Mouse (Mus musculus) embryonic facial prominence, embryonic 11.5 days (tissue): Measurements from ENCODE around the gene Ick. TPM values are rescaled to one million over a fixed set of nuclear protein-coding genes. Genes with fewer than 3 reads are reported as not detected.
A peak's percentile ranks its signal among the peaks of the same experiment; 100 is the strongest.
"Not testable (repeated sequence)": the region's sequence is repeated elsewhere in the genome, so short reads cannot be mapped to it uniquely, and the experiment has no call there.

Source experiments
- ATAC-seq: fragments of 200-750 bp; cut with Nextera tagmentation; replicated peaks from 2 replicates; pipeline ENCODE4 v1.8.0; 2017; ENCODE audit warnings: low read depth; ENCODE audit not compliant: insufficient number of reproducible peaks, low FRiP score, low TSS enrichment
- DNase-seq: peaks from one replicate; pipeline ENCODE4 v3.0.0-alpha.2; 2015; ENCODE audit warnings: low spot score
- H3K27ac ChIP-seq: fragments of 300-500 bp; sonication (generic); replicated peaks from 2 replicates; pipeline ENCODE4 v1.5.1; 2014; ENCODE audit warnings: mild to moderate bottlenecking, low read depth, low read length, control low read depth
- H3K27me3 ChIP-seq: fragments of 300-500 bp; sonication (generic); 2 replicates; pipeline ENCODE4 v1.6.1; 2014; ENCODE audit warnings: mild to moderate bottlenecking, low read length, moderate library complexity, mixed read lengths; ENCODE audit not compliant: control insufficient read depth, insufficient read depth
- H3K36me3 ChIP-seq: fragments of 300-500 bp; sonication (generic); replicated peaks from 2 replicates; pipeline ENCODE4 v1.6.1; 2014; ENCODE audit warnings: low read depth, mild to moderate bottlenecking, low read length, moderate library complexity, mixed read lengths; ENCODE audit not compliant: control insufficient read depth, insufficient read depth
- H3K4me1 ChIP-seq: fragments of 300-500 bp; sonication (generic); 2 replicates; pipeline ENCODE4 v1.6.1; 2014; ENCODE audit warnings: low read length, mixed read lengths; ENCODE audit not compliant: control insufficient read depth, insufficient read depth
- H3K4me2 ChIP-seq: fragments of 300-500 bp; sonication (generic); 2 replicates; pipeline ENCODE4 v1.6.1; 2014; ENCODE audit warnings: low read depth, mild to moderate bottlenecking, control low read depth, low read length, moderate library complexity
- H3K4me3 ChIP-seq: fragments of 300-500 bp; sonication (generic); 2 replicates; pipeline ENCODE4 v1.5.1; 2014; ENCODE audit warnings: low read depth, low read length, control low read depth
- H3K9ac ChIP-seq: fragments of 300-500 bp; sonication (generic); replicated peaks from 2 replicates; pipeline ENCODE4 v1.6.1; 2014; ENCODE audit warnings: mild to moderate bottlenecking, control low read depth, low read length
- H3K9me3 ChIP-seq: fragments of 300-500 bp; sonication (generic); replicated peaks from 2 replicates; pipeline ENCODE4 v1.6.1; 2016; ENCODE audit warnings: mild to moderate bottlenecking, low read length, inconsistent platforms, mixed read lengths; ENCODE audit not compliant: control insufficient read depth
- WGBS: fragments of 180-500 bp; shearing (Covaris S2); extraction: QIAGEN DNeasy Blood & Tissue Kit; methylation state at CpG from one replicate; pipeline ENCODE4 v1.1.7; 2014; 5-methylcytosine and 5-hydroxymethylcytosine counted together
- polyA plus RNA-seq: library from polyadenylated mRNA; unstranded; fragments of >200 nt; fragmentation: Nextera tagmentation; extraction: Ambion mirVana; gene quantifications from 2 replicates; pipeline ENCODE4 v1.2.1, GENCODE M21; 2014

Ick gene
- polyA plus RNA-seq, 1 experiment from 2014 or later, result 33.4 TPM

DNA sequence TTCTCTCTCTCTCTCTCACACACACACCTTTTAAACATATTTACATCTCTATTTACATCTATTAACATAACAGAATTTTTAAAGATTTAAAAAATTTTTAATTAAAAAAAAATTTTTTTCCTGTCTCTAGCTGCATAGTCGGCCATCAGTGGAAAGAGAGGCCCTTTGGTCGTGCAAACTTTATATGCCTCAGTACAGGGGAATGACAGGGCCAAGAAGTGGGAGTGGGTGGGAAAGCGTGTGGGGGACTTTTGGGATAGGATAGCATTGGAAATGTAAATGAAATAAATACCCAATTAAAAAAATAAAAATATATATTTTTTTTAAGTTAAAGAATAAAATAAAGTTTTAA lies 65.9 kb downstream of the Ick start:
- H3K36me3 ChIP-seq, H3K4me2 ChIP-seq, H3K27me3 ChIP-seq, H3K4me1 ChIP-seq, H3K9me3 ChIP-seq, H3K27ac ChIP-seq, ATAC-seq, H3K9ac ChIP-seq, DNase-seq, H3K4me3 ChIP-seq: not testable (repeated sequence)
- WGBS, result 44% methylated on average over 3 of the region's 3 CpGs

GRCm38 (mm10) chr9:78175277-78176200 lies 66.5 kb downstream of the Ick start:
- Histone ChIP-seq H3K4me2 (peak overlapping the region; percentile 61), H3K9ac (peak overlapping the region; percentile 89), H3K9me3 (no peaks in the 10 kb centered on the region), H3K4me3 (peak overlapping the region; percentile 63), H3K36me3 (no peaks in the 10 kb centered on the region), H3K27me3 (no peaks in the 10 kb centered on the region), H3K4me1 (no peaks in the 10 kb centered on the region), H3K27ac (peak overlapping the region; percentile 93)
- WGBS, result under 1% methylated on average over 46 of the region's 58 CpGs
- ATAC-seq, result peak; percentile 98
- peak; percentile 98 for DNase-seq

DNA sequence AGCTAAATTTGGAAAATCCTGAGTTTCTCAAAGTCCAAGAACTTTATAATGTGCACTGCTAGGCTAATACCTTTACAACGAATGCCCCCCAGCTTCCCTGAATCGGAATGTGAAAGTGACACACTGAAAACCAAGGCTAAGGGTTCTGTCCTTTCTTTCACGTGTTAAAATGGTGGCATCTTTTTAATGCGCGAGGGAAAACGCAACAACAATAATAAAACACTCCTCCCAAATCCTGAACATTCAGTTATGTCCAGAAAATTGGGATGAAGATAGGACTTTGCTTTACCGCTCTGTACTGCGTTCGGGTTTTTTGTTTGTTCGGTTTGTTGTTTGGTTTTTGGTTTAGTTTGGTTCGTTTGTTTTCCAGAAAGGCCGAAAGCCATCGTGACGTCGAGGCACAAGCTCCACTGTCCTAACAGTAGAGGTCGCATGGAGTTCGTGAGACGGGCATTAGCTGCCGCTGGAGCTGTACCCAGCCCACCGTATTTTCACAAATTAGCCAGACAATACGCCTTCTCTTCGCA lies 67.3 kb downstream of the Ick start:
- ATAC-seq (peak; percentile 62), DNase-seq (peak; percentile 86)
- H3K27ac ChIP-seq, result peak overlapping the region; percentile 93
- 1% methylated on average over 22 of the region's 22 CpGs for WGBS
- H3K4me2 ChIP-seq, result peak overlapping the region; percentile 61
- H3K36me3 ChIP-seq, result no peaks in the 10 kb centered on the region
- no peaks in the 10 kb centered on the region for H3K4me1 ChIP-seq
- no peaks in the 10 kb centered on the region for H3K27me3 ChIP-seq
- peak overlapping the region; percentile 63 for H3K4me3 ChIP-seq
- no peaks in the 10 kb centered on the region for H3K9me3 ChIP-seq
- H3K9ac ChIP-seq, result peak overlapping the region; percentile 89

DNA sequence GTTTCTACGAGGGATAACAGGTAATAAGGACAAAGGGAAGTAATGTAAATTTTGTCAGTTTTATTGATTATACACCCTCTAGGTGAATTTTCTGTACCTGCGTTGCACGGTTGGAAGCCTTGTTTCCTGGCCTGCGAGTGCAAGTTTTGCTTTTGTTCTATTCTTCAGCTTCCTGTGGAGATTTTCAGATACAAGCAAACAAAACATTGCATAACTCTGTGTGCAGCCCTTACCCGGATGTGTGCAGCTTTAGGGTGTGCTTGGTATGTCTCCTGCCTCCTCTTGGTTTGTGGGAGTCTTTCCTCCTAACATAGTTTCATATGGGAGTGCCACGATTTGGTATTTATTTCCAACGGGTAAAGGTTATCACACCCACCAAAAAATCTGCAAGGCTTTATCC lies 67.8 kb downstream of the Ick start:
- peak overlapping the region; percentile 89 for H3K9ac ChIP-seq

DNA sequence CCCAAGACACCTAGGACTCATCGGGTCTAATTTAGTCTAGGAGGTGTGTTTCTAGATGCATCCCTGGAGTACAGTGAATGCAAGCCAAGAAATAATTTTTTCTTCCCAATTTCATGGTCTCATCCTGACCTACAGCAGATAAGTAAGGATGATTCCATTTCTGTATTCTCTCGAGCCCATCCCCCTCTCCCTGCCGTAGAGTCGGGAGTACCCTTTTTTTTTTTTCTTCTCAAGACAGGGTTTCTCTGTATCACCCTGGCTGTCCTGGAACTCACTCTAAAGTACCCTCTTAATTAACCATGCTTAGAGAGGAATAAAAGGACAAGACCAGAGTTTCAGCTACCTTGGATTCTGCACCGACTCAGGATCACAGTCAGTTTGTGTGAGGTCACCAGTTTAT lies 69.2 kb downstream of the Ick start:
- Histone ChIP-seq H3K4me1 (no peaks in the 10 kb centered on the region), H3K4me2 (no peak overlapping the region), H3K27ac (no peak overlapping the region), H3K27me3 (no peaks in the 10 kb centered on the region), H3K4me3 (no peak overlapping the region), H3K9ac (no peak overlapping the region), H3K9me3 (no peaks in the 10 kb centered on the region), H3K36me3 (no peaks in the 10 kb centered on the region)
- ATAC-seq, result no peak
- 74% methylated on average over 5 of the region's 5 CpGs for WGBS
- no peak for DNase-seq

More for the DNA sequence above, 67.8 kb downstream of the Ick start:
- Histone ChIP-seq H3K4me1 (no peaks in the 10 kb centered on the region), H3K27me3 (no peaks in the 10 kb centered on the region), H3K9me3 (no peaks in the 10 kb centered on the region), H3K4me2 (peak overlapping the region; percentile 61), H3K4me3 (peak overlapping the region; percentile 63), H3K27ac (0 out of 2 replicates have a peak overlapping the region, but pooled peaks have one; percentile 93), H3K36me3 (no peaks in the 10 kb centered on the region)
- no peak for ATAC-seq
- peak; percentile 18 for DNase-seq
- WGBS, result 50% methylated on average over 7 of the region's 7 CpGs

DNA sequence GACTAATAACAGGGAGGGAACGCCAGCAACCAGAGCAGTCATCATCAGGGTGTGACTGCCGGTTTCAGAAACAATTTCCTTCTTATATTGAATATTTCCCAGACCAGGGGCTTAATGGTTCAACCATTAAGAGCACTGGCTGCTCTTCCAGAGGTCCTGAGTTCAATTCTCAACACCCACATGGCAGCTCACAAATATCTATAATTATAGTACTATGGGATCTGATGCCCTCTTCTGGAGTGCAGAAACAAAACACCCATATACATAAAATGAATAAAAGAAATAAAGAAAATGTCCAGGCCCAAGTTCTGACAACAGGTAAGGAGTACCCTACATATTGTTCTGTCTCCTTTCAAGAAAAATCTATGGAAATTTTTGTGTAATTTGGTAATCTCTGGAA lies 70.1 kb downstream of the Ick start:
- Histone ChIP-seq H3K36me3 (no peaks in the 10 kb centered on the region), H3K4me1 (no peaks in the 10 kb centered on the region), H3K27ac (no peak overlapping the region), H3K27me3 (no peaks in the 10 kb centered on the region), H3K9me3 (no peaks in the 10 kb centered on the region), H3K4me2 (no peak overlapping the region), H3K4me3 (no peak overlapping the region), H3K9ac (no peak overlapping the region)
- DNase-seq (no peak), ATAC-seq (no peak)
- WGBS, result 84% methylated on average over 2 of the region's 2 CpGs

DNA sequence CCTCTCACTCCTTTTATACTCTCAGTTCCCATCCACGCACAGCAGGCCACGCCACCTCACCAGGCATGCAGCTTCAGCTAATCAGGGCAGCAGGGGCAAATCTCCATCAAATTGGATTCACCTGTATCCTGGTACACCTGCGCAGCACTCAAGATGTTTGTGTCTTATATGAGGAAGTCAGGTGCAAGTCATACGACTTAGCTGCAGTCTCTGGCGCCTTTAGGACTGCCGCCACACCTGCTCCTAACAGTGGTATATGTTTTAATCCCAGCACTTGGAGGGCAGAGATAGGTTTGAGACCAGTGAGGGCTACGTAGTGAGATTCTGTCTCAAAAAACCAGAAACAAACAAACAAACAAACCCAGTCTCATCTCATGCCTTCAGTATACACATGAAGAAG lies 73.5 kb downstream of the Ick start, which contains the start of gene Gsta4:
Gene Gsta4 (plus strand): TSS at position 301 of the 400 bp plus-strand sequence.
- not testable (repeated sequence) for H3K4me2 ChIP-seq, ATAC-seq

DNA sequence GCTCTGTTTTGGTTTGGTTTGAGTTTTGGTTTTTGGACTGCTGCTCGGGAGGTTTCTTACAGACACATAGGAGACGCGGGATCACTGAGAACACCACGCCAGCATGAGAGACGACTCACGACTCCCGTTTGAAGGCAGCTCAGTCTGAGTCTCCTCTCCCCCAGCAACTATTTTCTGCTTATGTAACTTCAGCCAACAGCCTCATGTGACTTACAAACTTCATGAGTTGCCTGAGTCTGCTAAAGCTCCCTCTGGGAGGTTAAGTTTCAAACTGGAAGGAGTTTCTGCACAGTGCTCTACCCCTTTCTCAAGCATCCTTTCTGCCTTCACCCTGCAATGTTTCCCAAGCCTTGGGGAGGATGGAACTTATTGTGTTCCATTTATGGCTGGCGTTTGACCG lies 76.7 kb downstream of the Ick start:
- Histone ChIP-seq H3K4me2 (no peak overlapping the region), H3K4me3 (no peak overlapping the region), H3K27me3 (no peaks in the 10 kb centered on the region), H3K4me1 (no peaks in the 10 kb centered on the region), H3K36me3 (no peaks in the 10 kb centered on the region), H3K9me3 (no peaks in the 10 kb centered on the region), H3K9ac (no peak overlapping the region), H3K27ac (no peak overlapping the region)
- 87% methylated on average over 9 of the region's 9 CpGs for WGBS
- no peak for DNase-seq
- no peak for ATAC-seq

More for the DNA sequence above, 73.5 kb downstream of the Ick start, which contains the start of gene Gsta4:
- H3K9me3 ChIP-seq, H3K36me3 ChIP-seq, H3K9ac ChIP-seq, H3K4me3 ChIP-seq, H3K27me3 ChIP-seq, H3K27ac ChIP-seq, DNase-seq, H3K4me1 ChIP-seq: not testable (repeated sequence)
- 87% methylated on average over 4 of the region's 7 CpGs for WGBS
